Mouse (Mus musculus): Measurements from ENCODE around the gene Catsper2.

DNA sequence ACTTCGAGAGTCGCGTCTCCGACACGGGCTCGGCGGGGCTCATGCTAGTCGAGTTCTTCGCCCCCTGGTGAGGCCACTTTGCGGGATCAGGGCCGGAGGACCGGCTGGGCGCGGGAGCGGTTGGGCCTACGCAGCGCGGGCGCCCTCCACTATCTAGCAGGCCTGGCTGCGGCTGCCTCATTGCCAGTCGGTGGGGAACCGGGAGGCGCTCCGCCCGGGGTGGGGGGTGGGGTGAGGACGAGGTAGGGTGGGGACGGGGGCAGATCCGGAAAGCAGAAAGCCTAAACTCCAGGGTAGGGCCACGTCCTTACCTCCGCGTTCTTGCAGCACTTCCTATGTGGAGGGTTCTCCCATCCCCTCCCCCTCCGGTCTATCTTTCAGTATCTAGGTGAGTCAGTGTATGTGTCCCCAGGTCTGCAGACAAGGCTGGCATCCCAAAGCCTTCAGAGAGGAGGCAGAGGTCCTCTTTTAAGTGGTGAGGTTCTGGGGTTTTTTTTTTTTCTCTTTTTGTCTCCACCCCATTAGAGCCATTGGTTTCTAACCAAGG lies 620 bp upstream of the Catsper2 start:
- TF ChIP-seq TAL1 (IDR thresholded peaks at IDR 0.05; ENCODE audit: low read length) (no peak), GATA1 (IDR thresholded peaks at IDR 0.05; ENCODE audit: low read length) (no peak)

Data from erythroblast, embryonic 14.5 days (primary cell).